Mouse (Mus musculus) heart, adult 2 months (tissue): ENCODE results near the gene Ap5z1.

ENCODE experiments used
- CTCF ChIP-seq: fragments of 200-600 bp; IDR thresholded peaks from 2 replicates; pipeline ENCODE4 v1.8.1; 2022; ENCODE audit warnings: antibody characterized with exemption, mild to moderate bottlenecking, moderate library complexity
- EP300 ChIP-seq: fragments of 200-500 bp; IDR thresholded peaks from 2 replicates; pipeline ENCODE4 v1.6.1; 2011; ENCODE audit warnings: low read depth, low read length, control low read depth; ENCODE audit not compliant: insufficient read depth
- POLR2A ChIP-seq: fragments of 200-500 bp; IDR thresholded peaks from 2 replicates; pipeline ENCODE4 v1.6.1; 2011; ENCODE audit warnings: mild to moderate bottlenecking, low read depth, low read length, control low read depth; ENCODE audit not compliant: insufficient read depth

DNA sequence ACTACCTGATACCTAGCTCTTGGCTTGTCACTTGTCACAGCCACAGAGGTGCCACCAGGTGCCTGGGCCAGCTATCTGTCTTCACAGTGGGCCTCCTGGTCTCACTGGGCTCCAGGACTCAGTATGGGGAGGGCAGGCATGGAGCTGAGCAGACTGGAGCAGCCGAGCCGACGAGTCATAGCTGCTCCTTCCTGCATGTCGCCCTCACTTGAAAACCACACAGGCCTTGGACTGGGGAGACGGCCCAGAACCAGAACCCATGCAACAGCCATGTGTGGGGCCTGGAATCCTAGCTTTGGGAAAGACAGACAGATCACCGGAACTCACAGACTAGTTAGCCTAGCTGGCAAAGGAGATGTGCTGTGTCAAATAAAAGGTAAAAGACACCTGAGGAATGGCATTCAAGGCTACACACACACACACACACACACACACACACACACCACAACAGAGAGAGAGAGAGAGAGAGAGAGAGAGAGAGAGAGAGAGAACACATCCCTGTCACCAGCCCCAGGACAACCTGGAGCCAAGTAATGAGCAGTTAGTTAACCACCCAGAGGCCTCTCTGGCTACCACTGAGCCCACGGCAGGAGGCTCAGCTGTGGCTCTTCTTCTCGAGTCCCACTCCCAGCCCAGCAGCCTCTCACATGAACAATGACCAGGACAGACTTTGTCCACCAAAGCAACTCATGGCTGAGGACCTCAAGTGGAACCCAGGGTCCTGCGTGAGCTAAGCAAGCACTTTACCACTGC is 26.4 kb downstream of the Ap5z1 start:
- TF ChIP-seq CTCF (no peak), EP300 (no peak), POLR2A (no peak)
